Mouse (Mus musculus): ENCODE measurements at regions not wholly inside any gene's neighbourhood (a gene's known extent, or its start where the extent isn't known, plus 50 kb on each side); places are given as distances from the start of the nearest gene placed in this dataset.
A peak's percentile ranks its signal among the peaks of the same experiment; 100 is the strongest.

GRCm38 (mm10) chr17:50373496-50374141, 80.2 kb upstream of the Dazl start:
- 22% methylated on average over 5 of the region's 5 CpGs for WGBS
- no peak for TF ChIP-seq CTCF (IDR thresholded peaks at IDR 0.05; ENCODE audit: borderline replicate concordance, insufficient read depth, low read depth, low read length)
- no peak for TF ChIP-seq POLR2A (IDR thresholded peaks at IDR 0.05; ENCODE audit: borderline replicate concordance, insufficient read depth, low read length)
- H3K4me3 ChIP-seq (replicated peaks; ENCODE audit: insufficient read depth, low read depth, low read length): no peak overlapping the region
- H3K4me1 ChIP-seq (ENCODE audit: control insufficient read depth, insufficient read depth, low read length): peaks cover 5% of the 10 kb centered on the region
- no peaks in the 10 kb centered on the region for H3K27me3 ChIP-seq (ENCODE audit: control insufficient read depth, insufficient read depth, low read length)
- DNase-seq: peak; percentile 33 to 60
- H3K27ac ChIP-seq (ENCODE audit: insufficient read depth, low read length): no peak overlapping the region

DNA sequence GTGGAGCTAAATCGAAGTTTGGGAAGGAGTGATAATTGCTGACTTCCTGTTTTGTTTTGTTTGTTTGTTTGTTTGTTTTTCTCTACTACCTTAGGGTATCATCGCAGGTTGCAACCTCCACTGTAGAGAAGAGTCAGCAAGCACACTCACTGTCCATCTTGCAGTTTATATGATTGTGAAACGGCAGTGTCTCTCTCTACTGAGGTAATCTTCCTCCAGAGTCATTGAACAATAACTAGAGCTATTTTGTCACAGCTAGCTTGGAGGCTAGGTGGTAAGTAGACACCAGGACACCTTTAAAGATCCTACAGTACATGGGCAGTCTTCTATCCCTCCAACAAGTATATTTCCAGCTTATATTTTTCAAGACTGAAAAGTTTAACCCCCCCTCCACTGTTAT, 82.0 kb upstream of the Dazl start:
- TF ChIP-seq CTCF (IDR thresholded peaks at IDR 0.05; ENCODE audit: borderline replicate concordance, insufficient read depth, low read depth, low read length): no peak
- TF ChIP-seq POLR2A (IDR thresholded peaks at IDR 0.05; ENCODE audit: borderline replicate concordance, insufficient read depth, low read length): no peak
- 94% methylated on average over 3 of the region's 3 CpGs for WGBS
- Histone ChIP-seq H3K4me1 (ENCODE audit: control insufficient read depth, insufficient read depth, low read length) (peaks cover 5% of the 10 kb centered on the region), H3K27ac (ENCODE audit: insufficient read depth, low read length) (no peak overlapping the region), H3K27me3 (ENCODE audit: control insufficient read depth, insufficient read depth, low read length) (no peaks in the 10 kb centered on the region), H3K4me3 (replicated peaks; ENCODE audit: insufficient read depth, low read depth, low read length) (no peak overlapping the region)
- DNase-seq: no peak

DNA sequence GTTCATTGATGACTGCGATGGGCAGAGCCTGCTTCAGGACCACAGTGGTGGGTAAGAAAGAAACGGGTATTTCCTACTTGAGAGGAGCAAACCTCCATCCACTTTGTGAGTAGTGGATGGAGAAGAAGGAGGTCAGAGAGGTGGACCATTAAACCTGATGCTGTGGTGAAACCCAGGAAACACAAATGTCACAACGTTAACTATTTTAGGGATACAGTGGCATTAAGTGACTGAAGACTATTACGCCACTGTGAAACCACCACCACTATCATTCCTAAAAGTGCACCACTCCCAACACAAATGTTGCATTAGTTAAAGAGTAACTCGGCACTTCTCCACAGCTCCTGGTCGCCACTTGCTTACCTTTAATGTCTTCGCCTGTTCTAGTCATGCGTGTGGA, 83.3 kb upstream of the Dazl start:
- Histone ChIP-seq H3K27me3 (ENCODE audit: control insufficient read depth, insufficient read depth, low read length) (no peaks in the 10 kb centered on the region), H3K4me1 (ENCODE audit: control insufficient read depth, insufficient read depth, low read length) (peaks cover 5% of the 10 kb centered on the region), H3K4me3 (replicated peaks; ENCODE audit: insufficient read depth, low read depth, low read length) (no peak overlapping the region), H3K27ac (ENCODE audit: insufficient read depth, low read length) (no peak overlapping the region)
- DNase-seq: no peak
- TF ChIP-seq POLR2A (IDR thresholded peaks at IDR 0.05; ENCODE audit: borderline replicate concordance, insufficient read depth, low read length) (no peak), CTCF (IDR thresholded peaks at IDR 0.05; ENCODE audit: borderline replicate concordance, insufficient read depth, low read depth, low read length) (no peak)
- 97% methylated on average over 8 of the region's 8 CpGs for WGBS

DNA sequence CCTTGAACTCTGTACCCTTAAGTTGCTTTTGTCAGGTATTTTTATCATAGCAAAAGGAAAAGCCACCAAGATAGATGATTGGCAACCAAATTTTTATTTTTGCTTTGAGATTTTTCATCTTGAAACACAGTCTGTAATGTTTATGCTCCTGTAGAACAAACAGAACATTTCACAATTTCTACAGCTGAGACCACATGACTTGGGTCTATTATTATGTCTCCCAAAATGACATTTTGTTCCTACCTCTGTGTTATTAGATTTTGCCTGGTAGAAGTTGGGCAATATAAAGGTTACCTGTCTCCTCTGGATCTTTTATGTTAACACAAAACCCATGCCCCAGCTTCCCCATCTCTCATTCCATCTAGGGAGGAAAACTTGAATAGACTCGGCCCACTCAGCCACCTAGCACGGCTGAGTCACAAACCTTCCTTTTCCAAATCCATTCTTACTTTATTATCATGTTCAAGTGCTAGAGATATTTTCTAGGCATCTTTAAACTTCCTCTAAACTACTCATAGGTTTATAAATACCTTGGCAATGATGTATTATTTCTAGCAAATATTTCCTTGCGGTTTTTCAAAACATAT, 84.8 kb upstream of the Dazl start:
- H3K4me1 ChIP-seq (ENCODE audit: control insufficient read depth, insufficient read depth, low read length): peaks cover 3% of the 10 kb centered on the region; the same call in 1 of the 2 replicates
- no peak overlapping the region for H3K4me3 ChIP-seq (replicated peaks; ENCODE audit: insufficient read depth, low read depth, low read length)
- H3K27ac ChIP-seq (ENCODE audit: insufficient read depth, low read length): no peak overlapping the region
- no peak for DNase-seq
- no peaks in the 10 kb centered on the region for H3K27me3 ChIP-seq (ENCODE audit: control insufficient read depth, insufficient read depth, low read length)
- 99% methylated on average over 3 of the region's 3 CpGs for WGBS
- TF ChIP-seq POLR2A (IDR thresholded peaks at IDR 0.05; ENCODE audit: borderline replicate concordance, insufficient read depth, low read length): no peak
- TF ChIP-seq CTCF (IDR thresholded peaks at IDR 0.05; ENCODE audit: borderline replicate concordance, insufficient read depth, low read depth, low read length): no peak

DNA sequence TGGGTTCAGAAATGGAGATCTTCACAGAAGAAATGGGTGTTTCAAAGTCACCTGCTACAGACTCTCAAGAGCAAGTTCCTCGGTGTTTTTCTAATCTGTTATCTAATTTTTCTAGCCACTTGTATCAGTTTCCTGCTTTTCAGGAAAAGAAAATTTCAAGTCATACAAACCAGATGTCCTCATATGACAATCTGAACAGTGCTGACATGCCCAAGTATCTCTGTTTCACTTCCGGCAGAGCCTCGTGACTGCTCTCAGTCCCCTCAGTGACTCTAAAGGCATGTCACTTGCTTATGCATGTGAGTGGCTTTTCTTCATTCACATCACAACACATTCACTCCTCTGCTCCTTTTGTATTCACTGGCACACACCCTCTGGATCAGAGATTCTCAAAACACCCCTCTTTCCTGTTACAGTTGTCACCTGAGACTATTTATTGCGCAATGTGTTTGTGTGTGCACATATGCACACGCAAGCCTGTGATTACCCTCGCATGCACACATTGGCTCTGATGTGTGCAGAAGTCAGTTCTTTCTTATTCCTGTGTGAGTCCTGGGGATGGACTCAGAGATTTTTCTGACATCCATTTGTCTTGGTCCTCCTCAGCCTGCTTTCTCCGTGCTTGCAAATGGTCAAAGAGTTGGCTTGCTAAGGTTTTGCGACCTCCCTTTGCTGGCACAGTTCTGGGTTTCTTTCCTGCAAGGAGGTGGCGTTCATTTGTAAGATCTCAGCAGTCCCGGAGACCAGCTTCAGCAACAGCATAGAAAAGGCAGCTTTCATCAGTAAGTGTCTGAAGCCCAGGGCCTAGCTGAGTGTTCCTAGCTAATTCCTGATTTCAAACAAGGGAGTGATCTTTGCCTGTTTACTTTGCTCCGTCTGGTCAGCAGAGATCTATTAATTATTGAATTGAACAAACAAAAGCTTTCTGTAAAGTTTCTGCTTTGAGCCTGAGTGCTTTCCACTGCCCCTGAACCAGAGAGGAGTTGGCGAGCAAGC, 95.6 kb upstream of the Dazl start:
- Histone ChIP-seq H3K4me1 (ENCODE audit: control insufficient read depth, insufficient read depth, low read length) (no peaks in the 10 kb centered on the region), H3K27me3 (ENCODE audit: control insufficient read depth, insufficient read depth, low read length) (no peaks in the 10 kb centered on the region), H3K27ac (ENCODE audit: insufficient read depth, low read length) (no peak overlapping the region), H3K4me3 (replicated peaks; ENCODE audit: insufficient read depth, low read depth, low read length) (no peak overlapping the region)
- WGBS: 85% methylated on average over 12 of the region's 12 CpGs
- DNase-seq: no peak
- TF ChIP-seq CTCF (IDR thresholded peaks at IDR 0.05; ENCODE audit: borderline replicate concordance, insufficient read depth, low read depth, low read length) (no peak), POLR2A (IDR thresholded peaks at IDR 0.05; ENCODE audit: borderline replicate concordance, insufficient read depth, low read length) (no peak)

DNA sequence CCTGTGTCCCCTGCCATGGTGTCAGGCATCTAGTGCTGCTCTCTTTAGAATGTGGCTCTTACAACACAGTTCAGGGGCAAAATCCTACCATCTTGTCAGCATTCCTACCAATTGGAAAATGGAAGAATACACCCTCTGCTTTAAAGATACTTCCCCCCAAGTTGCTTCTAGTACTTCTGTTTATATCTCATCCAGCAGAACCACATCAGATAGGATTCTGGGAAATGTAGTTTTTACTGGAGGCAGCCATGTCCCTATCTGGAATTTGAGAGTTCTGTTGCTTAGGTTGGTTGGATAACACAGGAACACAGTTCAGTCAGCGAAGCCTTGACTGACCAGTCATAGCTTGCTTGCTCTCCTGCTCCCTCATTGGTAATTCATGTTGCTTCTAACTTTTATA, 96.7 kb upstream of the Dazl start:
- no peak for DNase-seq
- TF ChIP-seq POLR2A (IDR thresholded peaks at IDR 0.05; ENCODE audit: borderline replicate concordance, insufficient read depth, low read length) (no peak), CTCF (IDR thresholded peaks at IDR 0.05; ENCODE audit: borderline replicate concordance, insufficient read depth, low read depth, low read length) (no peak)
- 95% methylated on average over 1 of the region's 1 CpGs for WGBS

GRCm38 (mm10) chr17:50391207-50391606, 97.8 kb upstream of the Dazl start:
- 50% methylated on average over 4 of the region's 4 CpGs for WGBS
- H3K4me1 ChIP-seq (ENCODE audit: control insufficient read depth, insufficient read depth, low read length): no peaks in the 10 kb centered on the region
- no peak overlapping the region for H3K4me3 ChIP-seq (replicated peaks; ENCODE audit: insufficient read depth, low read depth, low read length)
- no peak for DNase-seq
- H3K27ac ChIP-seq (ENCODE audit: insufficient read depth, low read length): no peak overlapping the region
- no peaks in the 10 kb centered on the region for H3K27me3 ChIP-seq (ENCODE audit: control insufficient read depth, insufficient read depth, low read length)
- no peak for TF ChIP-seq CTCF (IDR thresholded peaks at IDR 0.05; ENCODE audit: borderline replicate concordance, insufficient read depth, low read depth, low read length)
- no peak for TF ChIP-seq POLR2A (IDR thresholded peaks at IDR 0.05; ENCODE audit: borderline replicate concordance, insufficient read depth, low read length)

More for the DNA sequence above, 96.7 kb upstream of the Dazl start:
- Histone ChIP-seq H3K4me3 (replicated peaks; ENCODE audit: insufficient read depth, low read depth, low read length) (no peak overlapping the region), H3K4me1 (ENCODE audit: control insufficient read depth, insufficient read depth, low read length) (no peaks in the 10 kb centered on the region), H3K27me3 (ENCODE audit: control insufficient read depth, insufficient read depth, low read length) (no peaks in the 10 kb centered on the region), H3K27ac (ENCODE audit: insufficient read depth, low read length) (no peak overlapping the region)
